Comparison of ENCODE assay signal across 8 mouse cellular contexts in the genomic region with DNA sequence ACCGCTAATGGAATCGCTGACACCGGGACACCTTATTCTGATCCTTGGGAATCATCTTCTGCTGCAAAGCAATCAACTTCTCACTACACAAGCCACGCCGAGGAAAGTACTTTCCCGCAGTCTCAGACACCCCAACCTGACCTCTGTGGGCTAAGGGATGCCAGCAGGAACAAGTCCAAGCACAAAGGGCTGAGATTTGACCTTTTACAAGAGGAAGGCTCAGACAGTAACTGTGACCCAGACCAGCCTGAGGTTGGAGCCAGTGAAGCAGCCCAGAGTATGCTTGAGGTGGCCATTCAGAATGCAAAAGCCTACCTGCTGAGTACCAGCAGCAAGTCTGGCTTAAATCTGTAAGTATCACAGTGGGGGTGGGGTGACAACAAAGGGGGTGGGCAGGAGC. TPM values are rescaled to one million over a fixed set of nuclear protein-coding genes. Genes with fewer than 3 reads are reported as not detected.
DNase-seq lines count a peak whose midpoint lies in the region; ATAC-seq and TF ChIP-seq lines count a peak whose summit lies in the region.

No protein-coding gene starts in this region.

- peaks cover 4% of the 10 kb centered on the region for H3K4me1 ChIP-seq in liver, adult 2 months (ENCODE audit: control insufficient read depth, insufficient read depth, low read length)
- 0 out of 2 replicates have a peak, but pooled peaks cover 5% of the 10 kb centered on the region for H3K4me1 ChIP-seq in embryonic facial prominence, embryonic 13.5 days
- 0 out of 2 replicates have a peak, but pooled peaks cover 4% of the 10 kb centered on the region for H3K4me1 ChIP-seq in kidney, embryonic 16.5 days (ENCODE audit: insufficient read depth, low read length)
- H3K4me1 ChIP-seq in neural tube, embryonic 11.5 days (ENCODE audit: control insufficient read depth, insufficient read depth, low read length), result 0 out of 2 replicates have a peak, but pooled peaks cover 4% of the 10 kb centered on the region
- no peaks in the 10 kb centered on the region for H3K4me1 ChIP-seq in thymus, adult 2 months (replicated peaks; ENCODE audit: control insufficient read depth, insufficient read depth, low read length)

- H3K9ac ChIP-seq in liver, adult 2 months (ENCODE audit: low read depth, low read length), result no peak overlapping the region
- peak overlapping the region; percentile 56; the same call in 1 of the 2 replicates for H3K9ac ChIP-seq in embryonic facial prominence, embryonic 13.5 days
- no peak overlapping the region; the same call in 1 of the 2 replicates for H3K9ac ChIP-seq in kidney, embryonic 16.5 days (replicated peaks; ENCODE audit: low read length)
- H3K9ac ChIP-seq in neural tube, embryonic 11.5 days (ENCODE audit: low read length), result no peak overlapping the region

- H3K79me2 ChIP-seq in liver, adult 2 months (ENCODE audit: control insufficient read depth, insufficient read depth, low read length), result no peaks in the 10 kb centered on the region

- peak overlapping the region; percentile 72 for H3K4me2 ChIP-seq in embryonic facial prominence, embryonic 13.5 days
- H3K4me2 ChIP-seq in kidney, embryonic 16.5 days (replicated peaks; ENCODE audit: low read depth, low read length), result peak overlapping the region; percentile 66
- H3K4me2 ChIP-seq in neural tube, embryonic 11.5 days (ENCODE audit: low read depth), result peak overlapping the region; percentile 58

- H3K27me3 ChIP-seq in liver, adult 2 months (ENCODE audit: control insufficient read depth, insufficient read depth, low read length), result no peaks in the 10 kb centered on the region
- no peaks in the 10 kb centered on the region for H3K27me3 ChIP-seq in embryonic facial prominence, embryonic 13.5 days
- H3K27me3 ChIP-seq in kidney, embryonic 16.5 days (ENCODE audit: insufficient read depth, low read length), result no peaks in the 10 kb centered on the region
- no peaks in the 10 kb centered on the region for H3K27me3 ChIP-seq in neural tube, embryonic 11.5 days (ENCODE audit: control insufficient read depth, insufficient read depth, low read length)
- no peaks in the 10 kb centered on the region; the same call in 1 of the 2 replicates for H3K27me3 ChIP-seq in thymus, adult 2 months (ENCODE audit: control insufficient read depth, insufficient read depth, low read length)

- peak; percentile 82 for DNase-seq in liver, adult 2 months (ENCODE audit: extremely low read depth, low read depth, low spot score)
- DNase-seq in liver, result no peak
- DNase-seq in neural tube, embryonic 11.5 days (ENCODE audit: low spot score), result no peak
- no peak for DNase-seq in thymus, adult 2 months
- DNase-seq in embryo, embryonic 9.5 days (ENCODE audit: extremely low spot score), result no peak

- H3K27ac ChIP-seq in liver, adult 2 months (replicated peaks; ENCODE audit: insufficient read depth, low read depth, low read length), result no peak overlapping the region
- H3K27ac ChIP-seq in embryonic facial prominence, embryonic 13.5 days, result no peak overlapping the region
- no peak overlapping the region for H3K27ac ChIP-seq in kidney, embryonic 16.5 days (ENCODE audit: low read length)
- no peak overlapping the region for H3K27ac ChIP-seq in neural tube, embryonic 11.5 days (ENCODE audit: low read depth, low read length)
- no peak overlapping the region for H3K27ac ChIP-seq in thymus, adult 2 months (ENCODE audit: control insufficient read depth, insufficient read depth, low read length)

- H3K4me3 ChIP-seq in liver, adult 2 months (ENCODE audit: insufficient read depth, low read depth, low read length), result 0 out of 2 replicates have a peak overlapping the region, but pooled peaks have one; percentile 25
- H3K4me3 ChIP-seq in embryonic facial prominence, embryonic 13.5 days, result peak overlapping the region; percentile 44
- peak overlapping the region; percentile 52 for H3K4me3 ChIP-seq in kidney, embryonic 16.5 days (ENCODE audit: low read length)
- H3K4me3 ChIP-seq in neural tube, embryonic 11.5 days (ENCODE audit: low read depth, low read length), result peak overlapping the region; percentile 29; the same call in 1 of the 2 replicates
- H3K4me3 ChIP-seq in thymus, adult 2 months (ENCODE audit: control insufficient read depth, insufficient read depth, low read length), result no peak overlapping the region

- no peaks in the 10 kb centered on the region for H3K9me3 ChIP-seq in embryonic facial prominence, embryonic 13.5 days
- no peaks in the 10 kb centered on the region for H3K9me3 ChIP-seq in kidney, embryonic 16.5 days (ENCODE audit: low read length)
- H3K9me3 ChIP-seq in neural tube, embryonic 11.5 days (ENCODE audit: control insufficient read depth, low read length), result no peaks in the 10 kb centered on the region

- 3% methylated on average over 6 of the region's 6 CpGs for WGBS in liver, adult 2 months
- WGBS in embryonic facial prominence, embryonic 13.5 days, result 4% methylated on average over 6 of the region's 6 CpGs
- WGBS in kidney, embryonic 16.5 days, result 6% methylated on average over 6 of the region's 6 CpGs
- WGBS in neural tube, embryonic 11.5 days, result 1% methylated on average over 6 of the region's 6 CpGs
- 16% methylated on average over 6 of the region's 6 CpGs for WGBS in thymus, adult 2 months

- no peaks in the 10 kb centered on the region for H3K36me3 ChIP-seq in liver, adult 2 months (ENCODE audit: control insufficient read depth, insufficient read depth, low read length)
- H3K36me3 ChIP-seq in embryonic facial prominence, embryonic 13.5 days, result no peaks in the 10 kb centered on the region
- H3K36me3 ChIP-seq in kidney, embryonic 16.5 days (ENCODE audit: insufficient read depth, low read length), result no peaks in the 10 kb centered on the region
- H3K36me3 ChIP-seq in neural tube, embryonic 11.5 days (ENCODE audit: control insufficient read depth, insufficient read depth, low read length), result no peaks in the 10 kb centered on the region
- H3K36me3 ChIP-seq in thymus, adult 2 months (ENCODE audit: control insufficient read depth, insufficient read depth, low read length), result no peaks in the 10 kb centered on the region

- no peak for ATAC-seq in embryonic facial prominence, embryonic 13.5 days (ENCODE audit: insufficient number of reproducible peaks, insufficient read depth, low FRiP score, low TSS enrichment, low read depth)
- peak; percentile 79 for ATAC-seq in kidney, embryonic 16.5 days (ENCODE audit: low FRiP score, low TSS enrichment)
- ATAC-seq in neural tube, embryonic 11.5 days (ENCODE audit: insufficient read depth, low FRiP score, low TSS enrichment), result no peak
- ATAC-seq in granulocyte monocyte progenitor cell, adult 5-6 weeks (replicated peaks; ENCODE audit: poor library complexity, severe bottlenecking), result no peak

- no peak for TF ChIP-seq POLR2A in liver, adult 2 months (IDR thresholded peaks at IDR 0.05; ENCODE audit: extremely low read depth, insufficient read depth, low read length)
- TF ChIP-seq POLR2A in thymus, adult 2 months (IDR thresholded peaks at IDR 0.05; ENCODE audit: control insufficient read depth, extremely low read depth, insufficient read depth, low read length, poor library complexity), result no peak

- TF ChIP-seq CTCF in liver, adult 2 months (IDR thresholded peaks at IDR 0.05; ENCODE audit: low read depth, low read length), result no peak
- TF ChIP-seq CTCF in thymus, adult 2 months (IDR thresholded peaks at IDR 0.05; ENCODE audit: borderline replicate concordance, control insufficient read depth, extremely low read depth, insufficient read depth, low read length, poor library complexity), result no peak

RNA-seq across cellular contexts. Expression of a gene that starts 0.6 kb away (rescaled TPM):
- 0.27 and 1.1 TPM in 2 replicates for total RNA-seq in liver, adult 2 months (2014; rRNA removed)
- 0.25 and 0.43 TPM in 2 replicates for polyA plus RNA-seq in liver, adult 2 months (2012; rRNA removed)
- polyA plus RNA-seq in embryonic facial prominence, embryonic 13.5 days (2015; fragmentation: Nextera tagmentation; extraction: Ambion mirVana), result 0.11 TPM in 1 of 2 replicates, not detected in the other
- polyA plus RNA-seq in kidney, embryonic 16.5 days (2015; fragmentation: Nextera tagmentation; extraction: Ambion mirVana), result 0.10 and 0.15 TPM in 2 replicates
- polyA plus RNA-seq in neural tube, embryonic 11.5 days (2014; fragmentation: Nextera tagmentation; extraction: Ambion mirVana), result 0.09 TPM in 1 of 2 replicates, not detected in the other
- total RNA-seq in granulocyte monocyte progenitor cell, adult 5-6 weeks (2014; fragmentation: Nextera tagmentation), result not detected in 2 replicates
- not detected in 2 replicates for total RNA-seq in granulocyte monocyte progenitor cell, adult 5-6 weeks (2017)
- polyA plus RNA-seq in thymus, adult 2 months (2012; rRNA removed), result 0.05 TPM in 2 replicates

RNA-seq across cellular contexts. Expression of a gene that starts 45.6 kb away (rescaled TPM):
- 8.0 and 10.8 TPM in 2 replicates for total RNA-seq in liver, adult 2 months (2014; rRNA removed)
- 2.2 and 2.3 TPM in 2 replicates for polyA plus RNA-seq in liver, adult 2 months (2012; rRNA removed)
- 30.1 and 33.7 TPM in 2 replicates for polyA plus RNA-seq in embryonic facial prominence, embryonic 13.5 days (2015; fragmentation: Nextera tagmentation; extraction: Ambion mirVana)
- 19.9 and 22.0 TPM in 2 replicates for polyA plus RNA-seq in kidney, embryonic 16.5 days (2015; fragmentation: Nextera tagmentation; extraction: Ambion mirVana)
- 23.4 and 23.8 TPM in 2 replicates for polyA plus RNA-seq in neural tube, embryonic 11.5 days (2014; fragmentation: Nextera tagmentation; extraction: Ambion mirVana)
- total RNA-seq in granulocyte monocyte progenitor cell, adult 5-6 weeks (2014; fragmentation: Nextera tagmentation), result 32.8 and 33.3 TPM in 2 replicates
- 31.3 and 42.5 TPM in 2 replicates for total RNA-seq in granulocyte monocyte progenitor cell, adult 5-6 weeks (2017)
- 11.0 and 12.0 TPM in 2 replicates for polyA plus RNA-seq in thymus, adult 2 months (2012; rRNA removed)

RNA-seq across cellular contexts. Expression of a gene that starts 48.0 kb away (rescaled TPM):
- total RNA-seq in liver, adult 2 months (2014; rRNA removed), result 78.9 and 564 TPM in 2 replicates
- 4.2 and 15.5 TPM in 2 replicates for polyA plus RNA-seq in liver, adult 2 months (2012; rRNA removed)
- not detected in 2 replicates for polyA plus RNA-seq in embryonic facial prominence, embryonic 13.5 days (2015; fragmentation: Nextera tagmentation; extraction: Ambion mirVana)
- not detected in 2 replicates for polyA plus RNA-seq in kidney, embryonic 16.5 days (2015; fragmentation: Nextera tagmentation; extraction: Ambion mirVana)
- not detected in 2 replicates for polyA plus RNA-seq in neural tube, embryonic 11.5 days (2014; fragmentation: Nextera tagmentation; extraction: Ambion mirVana)
- not detected in 2 replicates for total RNA-seq in granulocyte monocyte progenitor cell, adult 5-6 weeks (2014; fragmentation: Nextera tagmentation)
- total RNA-seq in granulocyte monocyte progenitor cell, adult 5-6 weeks (2017), result not detected in 2 replicates
- polyA plus RNA-seq in thymus, adult 2 months (2012; rRNA removed), result not detected in 2 replicates
